ENCODE assay signal across 12 mouse cellular contexts in genomic region chr6:54819272-54819671, GRCm38 (mm10). TPM values are rescaled to one million over a fixed set of nuclear protein-coding genes. Genes with fewer than 3 reads are reported as not detected.
DNase-seq lines count a peak whose midpoint lies in the region; ATAC-seq and TF ChIP-seq lines count a peak whose summit lies in the region.
"Had no signal": no experiment of that assay in that cellular context is flagged by ENCODE, and none has a peak within 500 bp of the region (broad histone marks: within the 10 kb centered on the region; RNA-seq: fewer than 3 reads in every experiment).

No protein-coding gene starts in this region.

- H3K4me2 ChIP-seq in heart, embryonic 16.5 days (ENCODE audit: low read depth, low read length): 0 out of 2 replicates have a peak overlapping the region, but pooled peaks have one; percentile 24
- peak overlapping the region; percentile 7; the same call in 1 of the 2 replicates for H3K4me2 ChIP-seq in stomach, embryonic 14.5 days (replicated peaks; ENCODE audit: low read depth, low read length)
- no peak overlapping the region for H3K4me2 ChIP-seq in stomach, postnatal 0 days (replicated peaks; ENCODE audit: low read depth)
- H3K4me2 ChIP-seq in intestine, embryonic 14.5 days (ENCODE audit: low read length): peak overlapping the region; percentile 1; the same call in 1 of the 2 replicates
- H3K4me2 ChIP-seq in stomach, embryonic 16.5 days (ENCODE audit: low read depth, low read length): peak overlapping the region; percentile 34; the same call in 1 of the 2 replicates

- TF ChIP-seq CTCF in stomach, postnatal 0 days (IDR thresholded peaks at IDR 0.05; ENCODE audit: low read depth): no peak

- no peak for TF ChIP-seq EP300 in stomach, postnatal 0 days (optimal IDR thresholded peaks at IDR 0.05)

- no peak overlapping the region for H3K27ac ChIP-seq in heart, embryonic 16.5 days (ENCODE audit: low read length)
- no peak overlapping the region for H3K27ac ChIP-seq in stomach, embryonic 14.5 days (ENCODE audit: low read length)
- H3K27ac ChIP-seq in stomach, postnatal 0 days (replicated peaks): no peak overlapping the region
- no peak overlapping the region for H3K27ac ChIP-seq in intestine, embryonic 14.5 days (ENCODE audit: low read depth)
- H3K27ac ChIP-seq in stomach, embryonic 16.5 days (ENCODE audit: low read length): no peak overlapping the region

- no peak for ATAC-seq in heart, embryonic 16.5 days (replicated peaks; ENCODE audit: extremely low read depth, insufficient read depth, low FRiP score)
- no peak for ATAC-seq in stomach, embryonic 14.5 days (ENCODE audit: insufficient number of reproducible peaks, insufficient read depth, low FRiP score, low read depth)
- no peak for ATAC-seq in stomach, postnatal 0 days (ENCODE audit: low FRiP score, low TSS enrichment)
- ATAC-seq in intestine, embryonic 14.5 days (replicated peaks; ENCODE audit: low FRiP score, low TSS enrichment, low read depth): no peak
- no peak for ATAC-seq in stomach, embryonic 16.5 days (ENCODE audit: insufficient read depth, low FRiP score)

- H3K36me3 ChIP-seq in heart, embryonic 16.5 days (ENCODE audit: control insufficient read depth, insufficient read depth): no peaks in the 10 kb centered on the region
- H3K36me3 ChIP-seq in stomach, embryonic 14.5 days (ENCODE audit: control insufficient read depth, insufficient read depth, low read length): no peaks in the 10 kb centered on the region
- no peaks in the 10 kb centered on the region for H3K36me3 ChIP-seq in stomach, postnatal 0 days (ENCODE audit: control insufficient read depth, insufficient read depth, low read length)
- H3K36me3 ChIP-seq in intestine, embryonic 14.5 days (ENCODE audit: control insufficient read depth, insufficient read depth, low read length): no peaks in the 10 kb centered on the region
- H3K36me3 ChIP-seq in stomach, embryonic 16.5 days (ENCODE audit: control insufficient read depth, insufficient read depth, low read length): no peaks in the 10 kb centered on the region

- peaks cover 25% of the 10 kb centered on the region for H3K4me1 ChIP-seq in heart, embryonic 16.5 days (ENCODE audit: control insufficient read depth, insufficient read depth, low read length)
- H3K4me1 ChIP-seq in stomach, embryonic 14.5 days (ENCODE audit: control insufficient read depth, insufficient read depth, low read length): peaks cover 9% of the 10 kb centered on the region; the same call in 1 of the 2 replicates
- 0 out of 2 replicates have a peak, but pooled peaks cover 2% of the 10 kb centered on the region for H3K4me1 ChIP-seq in stomach, postnatal 0 days (replicated peaks; ENCODE audit: control insufficient read depth, insufficient read depth)
- peaks cover 20% of the 10 kb centered on the region for H3K4me1 ChIP-seq in intestine, embryonic 14.5 days (replicated peaks; ENCODE audit: control insufficient read depth, insufficient read depth, low read length)
- peaks cover 20% of the 10 kb centered on the region for H3K4me1 ChIP-seq in stomach, embryonic 16.5 days (ENCODE audit: control insufficient read depth, insufficient read depth, low read length)

- no peak overlapping the region for H3K9ac ChIP-seq in heart, embryonic 16.5 days (ENCODE audit: low read length)
- H3K9ac ChIP-seq in stomach, embryonic 14.5 days (replicated peaks; ENCODE audit: low read depth, low read length): no peak overlapping the region
- no peak overlapping the region for H3K9ac ChIP-seq in stomach, postnatal 0 days (ENCODE audit: low read length)
- no peak overlapping the region for H3K9ac ChIP-seq in intestine, embryonic 14.5 days (ENCODE audit: low read length)
- H3K9ac ChIP-seq in stomach, embryonic 16.5 days (ENCODE audit: low read length): no peak overlapping the region

- 42% methylated on average over 4 of the region's 4 CpGs for WGBS in heart, embryonic 16.5 days
- WGBS in stomach, embryonic 14.5 days: 41% methylated on average over 4 of the region's 4 CpGs
- WGBS in stomach, postnatal 0 days: 50% methylated on average over 4 of the region's 4 CpGs
- 46% methylated on average over 4 of the region's 4 CpGs for WGBS in intestine, embryonic 14.5 days
- 42% methylated on average over 4 of the region's 4 CpGs for WGBS in stomach, embryonic 16.5 days

- no peaks in the 10 kb centered on the region for H3K27me3 ChIP-seq in heart, embryonic 16.5 days (ENCODE audit: control insufficient read depth, insufficient read depth, low read length)
- no peaks in the 10 kb centered on the region for H3K27me3 ChIP-seq in stomach, embryonic 14.5 days (ENCODE audit: control insufficient read depth, insufficient read depth, low read length)
- no peaks in the 10 kb centered on the region for H3K27me3 ChIP-seq in stomach, postnatal 0 days (ENCODE audit: control insufficient read depth, insufficient read depth, low read length)
- no peaks in the 10 kb centered on the region for H3K27me3 ChIP-seq in intestine, embryonic 14.5 days (replicated peaks; ENCODE audit: control insufficient read depth, insufficient read depth, low read length)
- no peaks in the 10 kb centered on the region for H3K27me3 ChIP-seq in stomach, embryonic 16.5 days (ENCODE audit: control insufficient read depth, insufficient read depth, low read length)

- DNase-seq in heart, adult 9 months (ENCODE audit: low spot score in 2 of 2): no peak
- DNase-seq in stomach, postnatal 0 days (ENCODE audit: low spot score): no peak
- DNase-seq in intestine, embryonic 14.5 days (ENCODE audit: low spot score): no peak
- no peak for DNase-seq in B cell, adult 2 months
- DNase-seq in left cerebral cortex, postnatal 10 days (ENCODE audit: extremely low spot score in 1 of 2, low spot score in 2 of 2): no peak
- DNase-seq: embryo, embryonic 11 days; gastrocnemius, postnatal 10 days; right cerebral cortex, adult 18-20 months; thymus, postnatal 25 days had no signal

- H3K4me3 ChIP-seq in heart, embryonic 16.5 days (ENCODE audit: low read length): no peak overlapping the region
- no peak overlapping the region for H3K4me3 ChIP-seq in stomach, embryonic 14.5 days (ENCODE audit: low read depth, low read length)
- no peak overlapping the region for H3K4me3 ChIP-seq in stomach, postnatal 0 days (ENCODE audit: low read depth, low read length)
- no peak overlapping the region for H3K4me3 ChIP-seq in intestine, embryonic 14.5 days (ENCODE audit: low read depth, low read length)
- no peak overlapping the region for H3K4me3 ChIP-seq in stomach, embryonic 16.5 days (replicated peaks; ENCODE audit: low read length)

- intact Hi-C loops in left cerebral cortex, postnatal 10 days (cut with DNase I): loop anchor here (5.0 to 10.0 kb wide), 3 partner anchors 78 to 346 kb away; partner anchors contain the start of gene Ggct

- H3K9me3 ChIP-seq in heart, embryonic 16.5 days (replicated peaks; ENCODE audit: control insufficient read depth, low read length): no peaks in the 10 kb centered on the region
- no peaks in the 10 kb centered on the region for H3K9me3 ChIP-seq in stomach, embryonic 14.5 days (ENCODE audit: control insufficient read depth, low read depth, low read length)
- H3K9me3 ChIP-seq in stomach, postnatal 0 days (ENCODE audit: control insufficient read depth, low read length): no peaks in the 10 kb centered on the region
- no peaks in the 10 kb centered on the region for H3K9me3 ChIP-seq in intestine, embryonic 14.5 days (ENCODE audit: control insufficient read depth, low read length)
- no peaks in the 10 kb centered on the region for H3K9me3 ChIP-seq in stomach, embryonic 16.5 days (replicated peaks; ENCODE audit: control insufficient read depth, low read length)

RNA-seq across cellular contexts. Expression of gene Znrf2, which starts 2.6 kb away (rescaled TPM):
- polyA plus RNA-seq in heart, embryonic 16.5 days (2015; fragmentation: Nextera tagmentation; extraction: Ambion mirVana): 3.1 and 3.3 TPM in 2 replicates
- 5.8 and 6.0 TPM in 2 replicates for polyA plus RNA-seq in stomach, embryonic 14.5 days (2014; fragmentation: Nextera tagmentation; extraction: Ambion mirVana)
- 4.5 and 5.2 TPM in 2 replicates for polyA plus RNA-seq in stomach, postnatal 0 days (2015; fragmentation: Nextera tagmentation; extraction: Ambion mirVana)
- 5.4 and 6.3 TPM in 2 replicates for polyA plus RNA-seq in intestine, embryonic 14.5 days (2014; fragmentation: Nextera tagmentation; extraction: Ambion mirVana)
- 4.5 and 5.3 TPM in 2 replicates for polyA plus RNA-seq in stomach, embryonic 16.5 days (2015; fragmentation: Nextera tagmentation; extraction: Ambion mirVana)
- 10 to 100 TPM; 31.7 to 35.2 TPM for total RNA-seq in left cerebral cortex, postnatal 10 days (2021)
